Comparison of ENCODE assay signal across 26 mouse cellular contexts in genomic region chr16:36999366-36999972, GRCm38 (mm10). TPM values are rescaled to one million over a fixed set of nuclear protein-coding genes. Genes with fewer than 3 reads are reported as not detected.
DNase-seq lines count a peak whose midpoint lies in the region; ATAC-seq lines count a peak whose summit lies in the region.
"Had no signal": no experiment of that assay in that cellular context is flagged by ENCODE, and none has a peak within 500 bp of the region (broad histone marks: within the 10 kb centered on the region; RNA-seq: fewer than 3 reads in every experiment).

No protein-coding gene starts in this region.

- no peak overlapping the region for H3K27ac ChIP-seq in forebrain, embryonic 11.5 days (ENCODE audit: low read depth, low read length)
- H3K27ac ChIP-seq: embryonic facial prominence, embryonic 13.5 days; forebrain, embryonic 15.5 days; heart, embryonic 10.5 days; hindbrain, embryonic 12.5 days; kidney, embryonic 15.5 days; limb, embryonic 15.5 days; midbrain, embryonic 10.5 days; stomach, postnatal 0 days had no signal

- WGBS in forebrain, embryonic 11.5 days = 83% methylated on average over 9 of the region's 9 CpGs

- peaks cover 27% of the 10 kb centered on the region for H3K4me1 ChIP-seq in megakaryocyte, embryonic 14.5 days
- H3K4me1 ChIP-seq in forebrain, embryonic 11.5 days (replicated peaks; ENCODE audit: control insufficient read depth, insufficient read depth, low read length) = no peaks in the 10 kb centered on the region
- H3K4me1 ChIP-seq: embryonic facial prominence, embryonic 13.5 days; forebrain, embryonic 15.5 days; heart, embryonic 10.5 days; hindbrain, embryonic 12.5 days; kidney, embryonic 15.5 days; limb, embryonic 15.5 days; midbrain, embryonic 10.5 days had no signal

- no peaks in the 10 kb centered on the region for H3K36me3 ChIP-seq in megakaryocyte, embryonic 14.5 days (replicated peaks; ENCODE audit: low read length)
- H3K36me3 ChIP-seq in forebrain, embryonic 11.5 days (ENCODE audit: control insufficient read depth, insufficient read depth, low read length) = no peaks in the 10 kb centered on the region
- H3K36me3 ChIP-seq: embryonic facial prominence, embryonic 13.5 days; forebrain, embryonic 15.5 days; heart, embryonic 10.5 days; hindbrain, embryonic 12.5 days; kidney, embryonic 15.5 days; limb, embryonic 15.5 days; midbrain, embryonic 10.5 days had no signal

- H3K4me3 ChIP-seq in megakaryocyte, embryonic 14.5 days (replicated peaks) = peak overlapping the region; percentile 74
- no peak overlapping the region for H3K4me3 ChIP-seq in forebrain, embryonic 11.5 days (ENCODE audit: low read depth, low read length)
- H3K4me3 ChIP-seq: embryonic facial prominence, embryonic 13.5 days; forebrain, embryonic 15.5 days; heart, embryonic 10.5 days; hindbrain, embryonic 12.5 days; kidney, embryonic 15.5 days; limb, embryonic 15.5 days; midbrain, embryonic 10.5 days had no signal

- H3K27me3 ChIP-seq in megakaryocyte, embryonic 14.5 days (replicated peaks) = no peaks in the 10 kb centered on the region
- H3K27me3 ChIP-seq in forebrain, embryonic 11.5 days (ENCODE audit: control insufficient read depth, insufficient read depth, low read length) = no peaks in the 10 kb centered on the region
- H3K27me3 ChIP-seq: embryonic facial prominence, embryonic 13.5 days; forebrain, embryonic 15.5 days; hindbrain, embryonic 12.5 days; kidney, embryonic 15.5 days; limb, embryonic 15.5 days had no signal

- no peak overlapping the region for H3K4me2 ChIP-seq in forebrain, embryonic 11.5 days (ENCODE audit: low read depth, low read length, severe bottlenecking)
- H3K4me2 ChIP-seq: embryonic facial prominence, embryonic 13.5 days; forebrain, embryonic 15.5 days; hindbrain, embryonic 12.5 days; kidney, embryonic 15.5 days; limb, embryonic 15.5 days had no signal

- H3K9ac ChIP-seq in forebrain, embryonic 11.5 days (ENCODE audit: low read length) = no peak overlapping the region
- H3K9ac ChIP-seq: embryonic facial prominence, embryonic 13.5 days; forebrain, embryonic 15.5 days; hindbrain, embryonic 12.5 days; kidney, embryonic 15.5 days; limb, embryonic 15.5 days; liver, postnatal 0 days had no signal

- no peak for DNase-seq in cerebellum, postnatal 4 days (ENCODE audit: low spot score in 2 of 2)
- DNase-seq in cerebellum, adult 18-20 months = peak; percentile 64 to 79
- peak; percentile 75 to 83 for DNase-seq in cerebellum, postnatal 25 days
- no peak for DNase-seq in ovary, postnatal 14 days (ENCODE audit: low spot score)
- no peak for DNase-seq in gastrocnemius, postnatal 4 days (ENCODE audit: low spot score in 2 of 2)
- DNase-seq in forebrain, embryonic 11.5 days (ENCODE audit: low spot score) = no peak
- DNase-seq: adrenal gland, adult 8-10 months; gastrocnemius, postnatal 25 days; layer of hippocampus, postnatal 36 days; liver, postnatal 0 days; lung, postnatal 14 days; retina, postnatal 1 day; right cerebral cortex, postnatal 4 days had no signal

- ATAC-seq in cerebellum, adult (ENCODE audit: insufficient number of reproducible peaks, low FRiP score, low TSS enrichment) = peak; percentile 78
- no peak for ATAC-seq in forebrain, embryonic 11.5 days (replicated peaks; ENCODE audit: low FRiP score)
- ATAC-seq: forebrain, embryonic 15.5 days; inflammation-experienced regulatory T-cells, adult 6 months; liver, postnatal 0 days; Patski had no signal

- H3K9me3 ChIP-seq in megakaryocyte, embryonic 14.5 days = no peaks in the 10 kb centered on the region
- H3K9me3 ChIP-seq in forebrain, embryonic 11.5 days (ENCODE audit: control insufficient read depth, low read length) = no peaks in the 10 kb centered on the region
- H3K9me3 ChIP-seq: embryonic facial prominence, embryonic 13.5 days; forebrain, embryonic 15.5 days; heart, embryonic 10.5 days; hindbrain, embryonic 12.5 days; kidney, embryonic 15.5 days; limb, embryonic 15.5 days; midbrain, embryonic 10.5 days had no signal

RNA-seq across cellular contexts. Expression of gene Fbxo40, which starts 9.2 kb away (rescaled TPM):
- 0.09 TPM in 1 of 2 replicates, not detected in the other for polyA plus RNA-seq in megakaryocyte, embryonic 14.5 days (2012; ENCODE audit: insufficient read depth, low replicate concordance)
- total RNA-seq in gastrocnemius, postnatal 4 days (2021) = 10 to 100 TPM in 1 of 2 experiments, 1 to 10 TPM in 1; 9.6 to 13.1 TPM
- 0.11 TPM in 1 of 2 replicates, not detected in the other for polyA plus RNA-seq in forebrain, embryonic 11.5 days (2014; fragmentation: Nextera tagmentation; extraction: Ambion mirVana)
- polyA plus RNA-seq: embryonic facial prominence, embryonic 13.5 days; forebrain, embryonic 15.5 days; liver, postnatal 0 days; midbrain, postnatal 0 days; stomach, postnatal 0 days had no signal

RNA-seq across cellular contexts. Expression of gene Polq, which starts 12.1 kb away (rescaled TPM):
- polyA plus RNA-seq in megakaryocyte, embryonic 14.5 days (2012; ENCODE audit: insufficient read depth, low replicate concordance) = 0.85 TPM in 1 of 2 replicates, not detected in the other
- total RNA-seq in gastrocnemius, postnatal 4 days (2021) = 1 to 10 TPM; 2.9 to 3.3 TPM
- 16.7 and 20.0 TPM in 2 replicates for polyA plus RNA-seq in forebrain, embryonic 11.5 days (2014; fragmentation: Nextera tagmentation; extraction: Ambion mirVana)

Comparison
In these comparisons a context has a peak if more than half of its experiments do, and no peak if none do; other contexts are left out.
1. DNase-seq: peak in cerebellum, adult 18-20 months (2 of 2) and cerebellum, postnatal 25 days (2 of 2); none in cerebellum, postnatal 4 days (0 of 2), ovary, postnatal 14 days (single experiment), gastrocnemius, postnatal 4 days (0 of 2) and forebrain, embryonic 11.5 days (single experiment).